Mouse (Mus musculus) B cell, adult 2 months (primary cell): Measurements from ENCODE around the gene Col1a1.

ENCODE experiments used
- DNase-seq, 2 experiments: peaks; one replicate each; pipeline ENCODE4 v3.0.0; 2022

Col1a1 gene

GRCm38 (mm10) chr11:94997596-94997995 is 61.6 kb downstream of the Col1a1 start:
- no peak for DNase-seq

- DNase-seq: no peak
Measured at GRCm38 (mm10) chr11:94998041-94998531, 62.1 kb downstream of the Col1a1 start.

- no peak for DNase-seq
Measured at GRCm38 (mm10) chr11:95000128-95000527, 64.1 kb downstream of the Col1a1 start.

- DNase-seq: peak in 1 of 2 experiments; percentile 40
Measured at GRCm38 (mm10) chr11:95000548-95000947, 64.5 kb downstream of the Col1a1 start.

GRCm38 (mm10) chr11:95001058-95001457 is 65.0 kb downstream of the Col1a1 start:
- peak; percentile 69 for DNase-seq

- no peak for DNase-seq
Measured at GRCm38 (mm10) chr11:95001584-95002347, 65.7 kb downstream of the Col1a1 start.
